Mouse (Mus musculus) neural tube, embryonic 11.5 days (tissue): ENCODE results near the gene Hc. TPM values are rescaled to one million over a fixed set of nuclear protein-coding genes. Genes with fewer than 3 reads are reported as not detected.

Source experiments
- ATAC-seq: fragments of 200-750 bp; cut with Nextera tagmentation; 2 replicates; pipeline ENCODE4 v1.8.0; 2017; ENCODE audit warnings: moderate number of reproducible peaks, mild to moderate bottlenecking, moderate TSS enrichment, moderate library complexity; ENCODE audit not compliant: insufficient read depth, low FRiP score, low TSS enrichment
- DNase-seq: peaks from one replicate; pipeline ENCODE4 v3.0.0-alpha.2; 2015; ENCODE audit warnings: low spot score
- H3K27ac ChIP-seq: fragments of 300-500 bp; sonication (generic); 2 replicates; pipeline ENCODE4 v1.5.1; 2014; ENCODE audit warnings: low read depth, mild to moderate bottlenecking, low read length
- H3K27me3 ChIP-seq: fragments of 300-500 bp; sonication (generic); 2 replicates; pipeline ENCODE4 v1.6.1; 2014; ENCODE audit warnings: mild to moderate bottlenecking, low read length, mixed read lengths; ENCODE audit not compliant: control insufficient read depth, insufficient read depth
- H3K36me3 ChIP-seq: fragments of 300-500 bp; sonication (generic); 2 replicates; pipeline ENCODE4 v1.6.1; 2014; ENCODE audit warnings: mild to moderate bottlenecking, low read length, moderate library complexity, mixed read lengths; ENCODE audit not compliant: control insufficient read depth, insufficient read depth
- H3K4me1 ChIP-seq: fragments of 300-500 bp; sonication (generic); 2 replicates; pipeline ENCODE4 v1.6.1; 2014; ENCODE audit warnings: low read length, mixed read lengths; ENCODE audit not compliant: control insufficient read depth, insufficient read depth
- H3K4me2 ChIP-seq: fragments of 300-500 bp; sonication (generic); 2 replicates; pipeline ENCODE4 v1.6.1; 2014; ENCODE audit warnings: low read depth, mild to moderate bottlenecking, moderate library complexity
- H3K4me3 ChIP-seq: fragments of 300-500 bp; sonication (generic); 2 replicates; pipeline ENCODE4 v1.5.1; 2014; ENCODE audit warnings: low read depth, low read length
- H3K9ac ChIP-seq: fragments of 300-500 bp; sonication (generic); 2 replicates; pipeline ENCODE4 v1.6.1; 2014; ENCODE audit warnings: mild to moderate bottlenecking, low read length
- H3K9me3 ChIP-seq: fragments of 300-500 bp; sonication (generic); 2 replicates; pipeline ENCODE4 v1.6.1; 2016; ENCODE audit warnings: low read length; ENCODE audit not compliant: control insufficient read depth
- WGBS: fragments of 180-500 bp; shearing (Covaris S2); extraction: QIAGEN DNeasy Blood & Tissue Kit; methylation state at CpG from one replicate; pipeline ENCODE4 v1.1.7; 2014; 5-methylcytosine and 5-hydroxymethylcytosine counted together
- polyA plus RNA-seq: library from polyadenylated mRNA; unstranded; fragments of >200 nt; fragmentation: Nextera tagmentation; extraction: Ambion mirVana; gene quantifications from 2 replicates; pipeline ENCODE4 v1.2.1, GENCODE M21; 2014

The Hc gene
- polyA plus RNA-seq, 1 experiment from 2014 or later: not detected

- no peaks in the 10 kb centered on the region for H3K36me3 ChIP-seq
Measured at GRCm38 (mm10) chr2:34976945-34977658, 84.1 kb downstream of the Hc start.

GRCm38 (mm10) chr2:34976447-34976846, 84.8 kb downstream of the Hc start:
- ATAC-seq: no peak
- no peak for DNase-seq
- Histone ChIP-seq H3K9ac (no peak overlapping the region), H3K36me3 (no peaks in the 10 kb centered on the region), H3K9me3 (no peaks in the 10 kb centered on the region), H3K4me1 (no peaks in the 10 kb centered on the region), H3K4me2 (no peak overlapping the region), H3K4me3 (no peak overlapping the region), H3K27me3 (no peaks in the 10 kb centered on the region), H3K27ac (no peak overlapping the region)
- 86% methylated on average over 6 of the region's 6 CpGs for WGBS

More at GRCm38 (mm10) chr2:34976945-34977658, 84.1 kb downstream of the Hc start:
- H3K9ac ChIP-seq: no peak overlapping the region
- no peak for DNase-seq
- no peaks in the 10 kb centered on the region for H3K4me1 ChIP-seq
- ATAC-seq: no peak
- 87% methylated on average over 8 of the region's 8 CpGs for WGBS
- no peaks in the 10 kb centered on the region for H3K9me3 ChIP-seq
- no peak overlapping the region for H3K27ac ChIP-seq
- no peak overlapping the region for H3K4me2 ChIP-seq
- no peak overlapping the region for H3K4me3 ChIP-seq
- no peaks in the 10 kb centered on the region for H3K27me3 ChIP-seq

GRCm38 (mm10) chr2:34973087-34973486, 88.2 kb downstream of the Hc start:
- no peaks in the 10 kb centered on the region for H3K9me3 ChIP-seq
- 83% methylated on average over 8 of the region's 8 CpGs for WGBS
- no peak overlapping the region for H3K9ac ChIP-seq
- no peaks in the 10 kb centered on the region for H3K36me3 ChIP-seq
- H3K4me3 ChIP-seq: no peak overlapping the region
- no peak for ATAC-seq
- no peak for DNase-seq
- H3K27ac ChIP-seq: no peak overlapping the region
- H3K4me1 ChIP-seq: no peaks in the 10 kb centered on the region
- no peak overlapping the region for H3K4me2 ChIP-seq
- H3K27me3 ChIP-seq: no peaks in the 10 kb centered on the region

- H3K4me1 ChIP-seq: no peaks in the 10 kb centered on the region
- H3K4me2 ChIP-seq: no peak overlapping the region
- DNase-seq: no peak
- no peak for ATAC-seq
- no peaks in the 10 kb centered on the region for H3K27me3 ChIP-seq
- H3K9ac ChIP-seq: no peak overlapping the region
- no peak overlapping the region for H3K27ac ChIP-seq
- H3K36me3 ChIP-seq: no peaks in the 10 kb centered on the region
- WGBS: 70% methylated on average over 11 of the region's 11 CpGs
- no peak overlapping the region for H3K4me3 ChIP-seq
- no peaks in the 10 kb centered on the region for H3K9me3 ChIP-seq
Measured at GRCm38 (mm10) chr2:34971080-34971888, 90.0 kb downstream of the Hc start.

GRCm38 (mm10) chr2:34970092-34970750, 91.0 kb downstream of the Hc start:
- H3K4me3 ChIP-seq: no peak overlapping the region
- no peaks in the 10 kb centered on the region; the same call in 1 of the 2 replicates for H3K4me1 ChIP-seq
- H3K36me3 ChIP-seq: no peaks in the 10 kb centered on the region
- no peak overlapping the region for H3K27ac ChIP-seq
- H3K9ac ChIP-seq: no peak overlapping the region
- WGBS: 39% methylated on average over 9 of the region's 9 CpGs
- no peaks in the 10 kb centered on the region for H3K9me3 ChIP-seq
- H3K4me2 ChIP-seq: no peak overlapping the region
- no peaks in the 10 kb centered on the region for H3K27me3 ChIP-seq
- DNase-seq (peak; percentile 77), ATAC-seq (no peak)

- Histone ChIP-seq H3K36me3 (no peaks in the 10 kb centered on the region), H3K4me1 (no peaks in the 10 kb centered on the region; the same call in 1 of the 2 replicates), H3K27me3 (no peaks in the 10 kb centered on the region), H3K27ac (no peak overlapping the region), H3K4me2 (no peak overlapping the region), H3K4me3 (no peak overlapping the region), H3K9ac (no peak overlapping the region), H3K9me3 (no peaks in the 10 kb centered on the region)
- no peak for DNase-seq
- ATAC-seq: no peak
- WGBS: 85% methylated on average over 7 of the region's 7 CpGs
Measured at GRCm38 (mm10) chr2:34969166-34969565, 92.1 kb downstream of the Hc start.

- WGBS: 85% methylated on average over 8 of the region's 8 CpGs
- no peak overlapping the region for H3K27ac ChIP-seq
- H3K9me3 ChIP-seq: no peaks in the 10 kb centered on the region
- ATAC-seq (no peak), DNase-seq (no peak)
- H3K36me3 ChIP-seq: no peaks in the 10 kb centered on the region
- no peak overlapping the region for H3K9ac ChIP-seq
- no peak overlapping the region for H3K4me3 ChIP-seq
- H3K27me3 ChIP-seq: no peaks in the 10 kb centered on the region
- peaks cover 1% of the 10 kb centered on the region; the same call in 1 of the 2 replicates for H3K4me1 ChIP-seq
- H3K4me2 ChIP-seq: no peak overlapping the region
Measured at GRCm38 (mm10) chr2:34966243-34966934, 94.8 kb downstream of the Hc start.

- no peak for DNase-seq
- H3K27me3 ChIP-seq: no peaks in the 10 kb centered on the region
- H3K27ac ChIP-seq: no peak overlapping the region
- H3K9ac ChIP-seq: no peak overlapping the region
- no peaks in the 10 kb centered on the region for H3K36me3 ChIP-seq
- no peak overlapping the region for H3K4me3 ChIP-seq
- 83% methylated on average over 8 of the region's 8 CpGs for WGBS
- H3K9me3 ChIP-seq: no peaks in the 10 kb centered on the region
- peaks cover 4% of the 10 kb centered on the region; the same call in 1 of the 2 replicates for H3K4me1 ChIP-seq
- no peak overlapping the region for H3K4me2 ChIP-seq
- ATAC-seq: no peak
Measured at GRCm38 (mm10) chr2:34965806-34966205, 95.4 kb downstream of the Hc start.
